Mouse (Mus musculus) small intestine, adult 2 months (tissue): ENCODE results near the gene Polr1c.

Experiments used
- CTCF ChIP-seq: fragments of 200-500 bp; IDR thresholded peaks from 2 replicates; pipeline ENCODE4 v1.5.1; 2012; ENCODE audit warnings: low read depth, mild to moderate bottlenecking, control low read depth, inconsistent platforms, low read length, moderate library complexity, mixed read lengths; ENCODE audit not compliant: insufficient replicate concordance, insufficient read length; ENCODE audit errors: extremely low read depth
- POLR2A ChIP-seq: fragments of 200-500 bp; IDR thresholded peaks from 2 replicates; pipeline ENCODE4 v1.6.1; 2012; ENCODE audit warnings: low read depth, mild to moderate bottlenecking, control low read depth, inconsistent platforms, low read length, moderate library complexity

GRCm38 (mm10) chr17:46236067-46236466 is 11.8 kb downstream of the Polr1c start:
- TF ChIP-seq CTCF (no peak), POLR2A (no peak)
